Mouse (Mus musculus) erythroid progenitor cell, adult 5-6 weeks (primary cell): ENCODE results near the gene Rap1b. TPM values are rescaled to one million over a fixed set of nuclear protein-coding genes. Genes with fewer than 3 reads are reported as not detected.
"Not testable (repeated sequence)": the region's sequence is repeated elsewhere in the genome, so short reads cannot be mapped to it uniquely, and the experiment has no call there.

Experiments used
- ATAC-seq: replicated peaks from 2 replicates; pipeline ENCODE4 v1.8.0; 2016; ENCODE audit warnings: moderate number of reproducible peaks, mild to moderate bottlenecking, moderate TSS enrichment, inconsistent platforms; ENCODE audit not compliant: poor library complexity, low FRiP score, severe bottlenecking
- total RNA-seq, 2 experiments: library from RNA; stranded (forward) in 1 of 2; stranded (reverse) in 1 of 2; fragments of 150-400 nt in 1 of 2; fragments of 186-747, 209-891 nt in 1 of 2; gene quantifications; 2 replicates each; pipeline versions ENCODE4 v1.2.3 to v1.2.4; 2015 to 2017; ENCODE audit warnings: low replicate concordance in 2 of 2

Gene Rap1b
- total RNA-seq (2015; ENCODE audit: low replicate concordance) = 90.1 and 114 TPM in 2 replicates
- 27.2 and 35.2 TPM in 2 replicates for total RNA-seq (2017; ENCODE audit: low replicate concordance)

- ATAC-seq = peak; percentile 95
Observed at GRCm38 (mm10) chr10:117845597-117846259, at the start of gene Rap1b. Rap1b (minus strand) TSS chr10:117846035.

DNA sequence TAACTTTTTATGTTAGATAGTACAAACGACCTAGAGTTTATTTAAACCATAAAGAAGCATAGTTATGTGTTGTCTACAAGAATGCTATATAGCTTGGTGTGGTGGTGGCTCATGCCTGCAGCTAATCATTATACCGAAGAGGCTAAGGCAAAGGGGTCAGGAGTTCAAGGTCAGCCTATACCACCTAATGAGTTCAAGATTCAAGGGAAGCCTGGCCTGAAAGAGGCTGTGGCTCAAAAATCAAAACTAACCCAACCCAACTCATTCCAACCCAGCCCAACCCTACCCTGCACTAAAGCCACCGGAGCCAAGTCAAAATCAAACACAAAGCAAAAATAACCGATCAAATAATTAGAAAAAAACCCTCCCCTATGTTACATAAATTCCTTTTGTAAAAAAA lies 49.4 kb upstream of the Rap1b start:
- ATAC-seq = no peak

GRCm38 (mm10) chr10:117894114-117895035 lies 48.5 kb upstream of the Rap1b start:
- no peak for ATAC-seq

DNA sequence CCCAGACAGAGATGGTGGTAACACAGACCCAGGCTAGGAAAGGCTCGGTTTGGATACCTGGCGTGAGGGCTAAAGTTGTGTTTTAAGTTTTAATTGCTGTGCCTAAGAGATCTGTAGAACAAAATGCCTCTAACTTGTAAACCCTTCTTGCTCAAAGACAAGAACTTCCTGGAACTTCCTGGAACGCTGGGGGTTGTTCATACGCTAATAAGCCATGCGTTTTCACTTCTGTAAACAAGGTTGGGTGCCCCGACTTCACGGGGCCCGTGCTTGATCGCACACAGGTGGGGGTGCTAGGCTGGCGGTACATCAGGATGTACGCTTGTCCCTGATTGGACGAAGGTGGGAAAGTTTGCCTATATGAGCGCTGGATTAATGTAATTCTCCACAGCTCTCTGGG lies 47.3 kb upstream of the Rap1b start:
- not testable (repeated sequence) for ATAC-seq

- no peak for ATAC-seq
Observed at GRCm38 (mm10) chr10:117891327-117891726, 45.5 kb upstream of the Rap1b start.

- no peak for ATAC-seq
Observed at GRCm38 (mm10) chr10:117888822-117889221, 43.0 kb upstream of the Rap1b start.

DNA sequence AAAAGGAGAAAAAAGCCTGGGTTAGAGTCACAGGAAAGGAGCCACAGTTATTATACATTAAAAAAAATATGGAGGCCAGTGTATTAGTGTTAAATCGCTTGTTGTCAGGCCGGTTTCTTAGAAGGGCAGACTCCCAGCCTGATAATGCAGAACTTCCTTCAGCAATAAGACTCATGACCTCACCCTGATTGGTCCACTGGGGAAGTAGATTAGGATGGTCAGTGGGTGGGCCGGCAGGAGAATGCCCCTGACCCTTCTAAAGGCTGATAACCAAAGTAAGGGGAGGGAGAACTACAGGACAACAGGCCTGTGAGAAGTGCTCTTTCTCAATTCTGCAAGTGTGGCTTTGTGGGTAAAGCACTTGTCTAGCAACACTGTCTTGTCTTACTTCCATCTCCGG lies 39.5 kb upstream of the Rap1b start:
- ATAC-seq = no peak

GRCm38 (mm10) chr10:117884760-117885159 lies 38.9 kb upstream of the Rap1b start:
- no peak for ATAC-seq

GRCm38 (mm10) chr10:117883438-117883837 lies 37.6 kb upstream of the Rap1b start:
- ATAC-seq = no peak

DNA sequence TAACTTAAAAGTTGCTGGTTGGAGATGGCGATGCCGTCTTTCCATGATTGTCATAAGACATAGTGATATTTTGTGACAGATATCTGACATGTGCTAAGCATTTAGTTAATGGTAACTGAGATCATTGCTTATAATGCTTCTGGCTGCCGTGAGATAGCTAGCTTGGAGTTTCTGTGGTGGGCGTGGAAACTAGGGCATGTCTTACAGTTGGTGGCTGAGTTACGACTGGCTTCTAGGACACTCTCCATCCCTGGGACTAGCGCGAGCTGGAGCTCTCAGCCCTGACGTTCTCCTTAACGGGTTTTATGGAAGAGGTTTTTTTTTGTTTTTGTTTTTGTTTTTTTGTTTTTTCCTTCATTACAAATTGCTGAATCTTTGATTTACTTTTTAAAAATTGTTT lies 32.8 kb upstream of the Rap1b start:
- ATAC-seq = no peak

- ATAC-seq = no peak
Observed at GRCm38 (mm10) chr10:117876801-117877200, 31.0 kb upstream of the Rap1b start.

DNA sequence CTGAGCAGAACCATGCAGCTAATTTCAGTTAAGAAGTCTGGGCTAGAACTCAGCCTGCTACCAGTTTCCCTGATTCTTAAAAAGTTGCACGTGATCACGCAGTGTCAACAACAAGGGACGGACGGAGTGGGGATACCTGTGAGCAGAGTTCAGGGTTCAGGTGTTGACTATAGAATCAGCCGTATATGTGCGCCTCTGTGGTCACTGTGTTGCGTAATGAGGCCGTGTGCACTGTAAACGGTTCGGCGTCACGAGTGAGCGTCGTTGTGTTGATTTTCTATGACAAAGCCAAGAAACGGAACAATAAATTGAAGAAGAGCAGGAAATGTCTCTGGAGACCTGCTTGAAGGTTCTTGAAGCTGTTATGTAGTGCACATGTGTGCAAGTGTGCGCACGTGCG lies 30.6 kb upstream of the Rap1b start:
- no peak for ATAC-seq

GRCm38 (mm10) chr10:117874936-117875335 lies 29.1 kb upstream of the Rap1b start:
- ATAC-seq = no peak

GRCm38 (mm10) chr10:117873952-117874351 lies 28.1 kb upstream of the Rap1b start:
- ATAC-seq = no peak

DNA sequence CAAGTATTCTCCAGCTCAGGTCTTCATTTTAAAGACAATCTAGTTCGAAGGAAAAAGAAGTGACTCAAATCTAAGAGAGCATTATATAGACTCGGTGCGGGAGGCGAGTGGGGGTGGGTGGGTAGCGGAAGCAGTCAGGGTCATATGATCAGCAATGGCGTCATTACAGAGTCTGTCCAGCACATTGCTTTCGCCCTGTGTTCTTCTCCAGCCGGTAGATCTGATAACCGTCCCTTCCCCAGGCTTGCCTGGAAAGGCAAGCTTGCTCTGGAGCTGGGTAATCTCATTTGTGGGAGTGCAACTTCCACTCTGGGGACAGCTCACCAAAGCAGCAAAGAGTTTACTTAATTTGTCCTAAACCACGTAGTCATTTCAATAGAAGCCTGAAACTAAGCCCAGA lies 26.6 kb upstream of the Rap1b start:
- no peak for ATAC-seq

GRCm38 (mm10) chr10:117867301-117867700 lies 21.5 kb upstream of the Rap1b start:
- ATAC-seq = no peak

DNA sequence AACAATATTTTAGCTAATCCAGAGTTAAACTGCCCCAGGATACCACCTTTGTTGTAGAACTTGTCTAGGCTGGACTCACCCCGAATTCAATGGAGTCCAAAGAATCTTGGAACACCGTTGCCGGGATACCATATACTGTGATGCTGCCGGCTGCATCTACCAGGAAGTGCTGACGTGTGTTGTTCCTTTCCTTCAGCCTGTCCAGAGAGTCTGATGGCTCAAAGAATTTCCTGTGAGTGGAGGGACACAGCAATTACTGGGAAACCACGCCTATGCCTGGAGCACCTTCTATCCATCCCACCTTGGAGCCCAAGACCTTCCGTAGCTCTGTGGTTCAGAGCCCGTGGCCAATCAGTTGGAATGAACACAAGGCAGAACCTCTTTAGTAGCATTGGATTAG lies 20.8 kb upstream of the Rap1b start:
- no peak for ATAC-seq

DNA sequence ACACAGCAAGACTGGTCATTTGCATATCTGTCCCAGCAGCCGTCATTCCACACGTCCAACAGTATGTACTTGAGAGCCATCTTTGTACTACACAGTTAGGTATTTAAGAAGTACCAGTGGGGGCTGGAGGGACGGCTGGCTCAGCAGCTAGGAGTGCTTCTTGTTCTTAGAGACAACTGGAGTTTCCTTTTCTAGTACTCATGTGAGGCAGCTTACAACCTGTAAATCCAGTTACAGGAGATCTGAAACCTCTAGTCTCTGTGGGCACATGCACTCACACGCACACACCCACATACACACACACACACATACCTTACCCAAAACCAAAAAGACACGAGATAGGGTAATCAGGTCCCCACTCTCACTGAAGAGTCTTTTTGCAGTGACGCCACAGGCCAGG lies 18.9 kb upstream of the Rap1b start:
- ATAC-seq = no peak

- no peak for ATAC-seq
Observed at GRCm38 (mm10) chr10:117864251-117864650, 18.4 kb upstream of the Rap1b start.

- no peak; the same call in 1 of the 2 replicates for ATAC-seq
Observed at GRCm38 (mm10) chr10:117862014-117862580, 16.3 kb upstream of the Rap1b start.

GRCm38 (mm10) chr10:117860958-117861357 lies 15.1 kb upstream of the Rap1b start:
- ATAC-seq = no peak
